Mouse (Mus musculus): ENCODE results near the gene Chtop.

Gene Chtop

GRCm38 (mm10) chr3:90508950-90509746, at the start of gene Chtop:
Gene Chtop, minus strand, starts transcription at chr3:90509498.
- DNase-seq (ENCODE audit: low spot score in 2 of 2): peak; percentile 99

GRCm38 (mm10) chr3:90555954-90556353, 46.7 kb upstream of the Chtop start:
- no peak for DNase-seq (ENCODE audit: low spot score in 2 of 2)

GRCm38 (mm10) chr3:90552231-90552630, 42.9 kb upstream of the Chtop start:
- no peak for DNase-seq (ENCODE audit: low spot score in 2 of 2)

GRCm38 (mm10) chr3:90550421-90550790, 41.1 kb upstream of the Chtop start:
- DNase-seq (ENCODE audit: low spot score in 2 of 2): no peak

GRCm38 (mm10) chr3:90549676-90550420, 40.5 kb upstream of the Chtop start:
- DNase-seq (ENCODE audit: low spot score in 2 of 2): no peak

- DNase-seq (ENCODE audit: low spot score in 2 of 2): no peak
Observed at GRCm38 (mm10) chr3:90540904-90541303, 31.6 kb upstream of the Chtop start.

- peak in 1 of 2 experiments; percentile 63 for DNase-seq (ENCODE audit: low spot score in 2 of 2)
Observed at GRCm38 (mm10) chr3:90537905-90538296, 28.6 kb upstream of the Chtop start.

GRCm38 (mm10) chr3:90537141-90537904, 28.0 kb upstream of the Chtop start, which contains the start of gene S100a16:
Gene S100a16, plus strand, starts transcription at chr3:90537254.
- DNase-seq (ENCODE audit: low spot score in 2 of 2): peak; percentile 65 to 85

GRCm38 (mm10) chr3:90535446-90535845, 26.1 kb upstream of the Chtop start:
- no peak for DNase-seq (ENCODE audit: low spot score in 2 of 2)

GRCm38 (mm10) chr3:90531713-90532112, 22.4 kb upstream of the Chtop start:
- DNase-seq (ENCODE audit: low spot score in 2 of 2): no peak

- no peak for DNase-seq (ENCODE audit: low spot score in 2 of 2)
Observed at GRCm38 (mm10) chr3:90527291-90527873, 18.1 kb upstream of the Chtop start.

GRCm38 (mm10) chr3:90526580-90526979, 17.3 kb upstream of the Chtop start, which contains the start of gene S100a14:
Gene S100a14, plus strand, starts transcription at chr3:90526856.
- DNase-seq (ENCODE audit: low spot score in 2 of 2): peak; percentile 63 to 76

- no peak for DNase-seq (ENCODE audit: low spot score in 2 of 2)
Observed at GRCm38 (mm10) chr3:90526076-90526475, 16.8 kb upstream of the Chtop start.

GRCm38 (mm10) chr3:90525421-90525820, 16.1 kb upstream of the Chtop start:
- no peak for DNase-seq (ENCODE audit: low spot score in 2 of 2)

GRCm38 (mm10) chr3:90517711-90518110, 8.4 kb upstream of the Chtop start:
- no peak for DNase-seq (ENCODE audit: low spot score in 2 of 2)

GRCm38 (mm10) chr3:90515789-90516188, 6.5 kb upstream of the Chtop start:
- DNase-seq (ENCODE audit: low spot score in 2 of 2): no peak

- DNase-seq (ENCODE audit: low spot score in 2 of 2): no peak
Observed at GRCm38 (mm10) chr3:90515242-90515641, 5.9 kb upstream of the Chtop start.

- DNase-seq (ENCODE audit: low spot score in 2 of 2): peak; percentile 45 to 62
Observed at GRCm38 (mm10) chr3:90514691-90515090, 5.4 kb upstream of the Chtop start.

GRCm38 (mm10) chr3:90513796-90514590, 4.7 kb upstream of the Chtop start, which contains the start of the genes S100a1 and S100a13:
Gene S100a1, minus strand, starts transcription at chr3:90514392.
Gene S100a13, plus strand, starts transcription at chr3:90514435.
- peak; percentile 59 to 85 for DNase-seq (ENCODE audit: low spot score in 2 of 2)

GRCm38 (mm10) chr3:90512948-90513642, 3.8 kb upstream of the Chtop start:
- DNase-seq (ENCODE audit: low spot score in 2 of 2): no peak
